Mouse (Mus musculus) stomach, postnatal 0 days (tissue): ENCODE measurements around the gene Pigq. TPM values are rescaled to one million over a fixed set of nuclear protein-coding genes. Genes with fewer than 3 reads are reported as not detected.

Source experiments
- ATAC-seq: fragments of 200-750 bp; cut with Nextera tagmentation; 2 replicates; pipeline ENCODE4 v1.8.0; 2017; ENCODE audit not compliant: low FRiP score, low TSS enrichment
- DNase-seq: peaks from one replicate; pipeline ENCODE4 v3.0.0-alpha.2; 2016; ENCODE audit warnings: low spot score
- H3K27ac ChIP-seq: fragments of 300-500 bp; sonication (generic); replicated peaks from 2 replicates; pipeline ENCODE4 v1.5.1; 2014; ENCODE audit warnings: mild to moderate bottlenecking, control low read depth
- H3K27me3 ChIP-seq: fragments of 300-500 bp; sonication (generic); 2 replicates; pipeline ENCODE4 v1.6.1; 2014; ENCODE audit warnings: low read length; ENCODE audit not compliant: control insufficient read depth, insufficient read depth
- H3K36me3 ChIP-seq: fragments of 300-500 bp; sonication (generic); 2 replicates; pipeline ENCODE4 v1.6.1; 2014; ENCODE audit warnings: low read length, mixed read lengths; ENCODE audit not compliant: control insufficient read depth, insufficient read depth
- H3K4me1 ChIP-seq: fragments of 300-500 bp; sonication (generic); replicated peaks from 2 replicates; pipeline ENCODE4 v1.6.1; 2014; ENCODE audit warnings: antibody characterized with exemption; ENCODE audit not compliant: control insufficient read depth, insufficient read depth
- H3K4me2 ChIP-seq: fragments of 300-500 bp; sonication (generic); replicated peaks from 2 replicates; pipeline ENCODE4 v1.6.1; 2014; ENCODE audit warnings: low read depth, mild to moderate bottlenecking, control low read depth, moderate library complexity
- H3K4me3 ChIP-seq: fragments of 300-500 bp; sonication (generic); 2 replicates; pipeline ENCODE4 v1.5.1; 2014; ENCODE audit warnings: low read depth, low read length, control low read depth
- H3K9ac ChIP-seq: fragments of 300-500 bp; sonication (generic); 2 replicates; pipeline ENCODE4 v1.6.1; 2014; ENCODE audit warnings: mild to moderate bottlenecking, low read length, control low read depth, mixed read lengths
- H3K9me3 ChIP-seq: fragments of 300-500 bp; sonication (generic); 2 replicates; pipeline ENCODE4 v1.6.1; 2016; ENCODE audit warnings: low read length; ENCODE audit not compliant: control insufficient read depth
- CTCF ChIP-seq: IDR thresholded peaks from 2 replicates; pipeline ENCODE4 v1.5.1; 2016; ENCODE audit warnings: antibody characterized with exemption, low read depth, mild to moderate bottlenecking, moderate library complexity
- EP300 ChIP-seq: optimal IDR thresholded peaks from 2 replicates; pipeline ENCODE3; 2016; ENCODE audit warnings: antibody characterized with exemption
- WGBS: fragments of 180-500 bp; shearing (Covaris S2); extraction: QIAGEN DNeasy Blood & Tissue Kit; methylation state at CpG from one replicate; pipeline ENCODE4 v1.1.7; 2014; 5-methylcytosine and 5-hydroxymethylcytosine counted together
- polyA plus RNA-seq: library from polyadenylated mRNA; unstranded; fragments of >200 nt; fragmentation: Nextera tagmentation; extraction: Ambion mirVana; gene quantifications from 2 replicates; pipeline ENCODE4 v1.2.1, GENCODE M21; 2015

Pigq gene
- polyA plus RNA-seq, 1 experiment from 2014 or later = 25.4 TPM

- Histone ChIP-seq H3K27ac (no peak overlapping the region), H3K4me2 (no peak overlapping the region), H3K4me3 (no peak overlapping the region), H3K36me3 (peaks cover 16% of the 10 kb centered on the region), H3K9me3 (no peaks in the 10 kb centered on the region), H3K27me3 (no peaks in the 10 kb centered on the region), H3K4me1 (no peaks in the 10 kb centered on the region), H3K9ac (no peak overlapping the region)
- DNase-seq (no peak), ATAC-seq (no peak)
- 73% methylated on average over 10 of the region's 10 CpGs for WGBS
- TF ChIP-seq CTCF (no peak), EP300 (no peak)
Observed at GRCm38 (mm10) chr17:25887467-25887866, 57.3 kb downstream of the Pigq start.

GRCm38 (mm10) chr17:25886806-25887205, 57.9 kb downstream of the Pigq start:
- no peak overlapping the region for H3K27ac ChIP-seq
- TF ChIP-seq CTCF (no peak), EP300 (no peak)
- ATAC-seq (no peak), DNase-seq (no peak)
- no peaks in the 10 kb centered on the region for H3K27me3 ChIP-seq
- no peak overlapping the region for H3K4me3 ChIP-seq
- no peak overlapping the region for H3K9ac ChIP-seq
- H3K9me3 ChIP-seq = no peaks in the 10 kb centered on the region
- peaks cover 16% of the 10 kb centered on the region for H3K36me3 ChIP-seq
- H3K4me2 ChIP-seq = no peak overlapping the region
- H3K4me1 ChIP-seq = no peaks in the 10 kb centered on the region

GRCm38 (mm10) chr17:25885636-25886035, 59.1 kb downstream of the Pigq start:
- Histone ChIP-seq H3K27ac (no peak overlapping the region), H3K4me1 (no peaks in the 10 kb centered on the region), H3K4me3 (no peak overlapping the region), H3K4me2 (no peak overlapping the region), H3K36me3 (peaks cover 16% of the 10 kb centered on the region), H3K27me3 (no peaks in the 10 kb centered on the region), H3K9me3 (no peaks in the 10 kb centered on the region), H3K9ac (no peak overlapping the region)
- ATAC-seq (peak; percentile 18; the same call in 1 of the 2 replicates), DNase-seq (no peak)
- TF ChIP-seq EP300 = no peak
- peak; percentile 64 for TF ChIP-seq CTCF
- 73% methylated on average over 4 of the region's 4 CpGs for WGBS

- peaks cover 16% of the 10 kb centered on the region for H3K36me3 ChIP-seq
- TF ChIP-seq EP300 = no peak
- TF ChIP-seq CTCF = no peak; the same call in 1 of the 2 replicates
- no peaks in the 10 kb centered on the region for H3K4me1 ChIP-seq
- H3K4me2 ChIP-seq = no peak overlapping the region
- H3K27ac ChIP-seq = no peak overlapping the region
- DNase-seq = no peak
- 93% methylated on average over 3 of the region's 3 CpGs for WGBS
- no peaks in the 10 kb centered on the region for H3K9me3 ChIP-seq
- ATAC-seq = no peak
- no peak overlapping the region for H3K4me3 ChIP-seq
- H3K27me3 ChIP-seq = no peaks in the 10 kb centered on the region
- H3K9ac ChIP-seq = no peak overlapping the region
Observed at GRCm38 (mm10) chr17:25883824-25884223, 60.9 kb downstream of the Pigq start.

GRCm38 (mm10) chr17:25883268-25883667, 61.5 kb downstream of the Pigq start:
- Histone ChIP-seq H3K9me3 (no peaks in the 10 kb centered on the region), H3K4me3 (no peak overlapping the region), H3K9ac (no peak overlapping the region), H3K27ac (no peak overlapping the region), H3K4me1 (no peaks in the 10 kb centered on the region), H3K27me3 (no peaks in the 10 kb centered on the region), H3K36me3 (peaks cover 18% of the 10 kb centered on the region), H3K4me2 (no peak overlapping the region)
- ATAC-seq (no peak), DNase-seq (no peak)
- no peak for TF ChIP-seq CTCF
- no peak for TF ChIP-seq EP300
- 83% methylated on average over 8 of the region's 8 CpGs for WGBS

GRCm38 (mm10) chr17:25882306-25882705, 62.4 kb downstream of the Pigq start:
- Histone ChIP-seq H3K9ac (no peak overlapping the region; the same call in 1 of the 2 replicates), H3K4me3 (no peak overlapping the region), H3K4me2 (no peak overlapping the region), H3K4me1 (no peaks in the 10 kb centered on the region), H3K36me3 (peaks cover 19% of the 10 kb centered on the region; the same call in 1 of the 2 replicates), H3K27ac (no peak overlapping the region), H3K27me3 (no peaks in the 10 kb centered on the region), H3K9me3 (no peaks in the 10 kb centered on the region)
- 53% methylated on average over 5 of the region's 5 CpGs for WGBS
- TF ChIP-seq EP300 = no peak
- TF ChIP-seq CTCF = peak; percentile 28; the same call in 1 of the 2 replicates
- DNase-seq (no peak), ATAC-seq (no peak)
